25 mouse cellular contexts compared by ENCODE assay signal in genomic region chr6:31776841-31777240, GRCm38 (mm10).
DNase-seq lines count a peak whose midpoint lies in the region; ATAC-seq and TF ChIP-seq lines count a peak whose summit lies in the region.
"Had no signal": no experiment of that assay in that cellular context is flagged by ENCODE, and none has a peak within 500 bp of the region (broad histone marks: within the 10 kb centered on the region; RNA-seq: fewer than 3 reads in every experiment).

No protein-coding gene starts in this region.

- DNase-seq in ZHBTc4 (ENCODE audit: low read depth, low spot score): peak; percentile 70
- DNase-seq in limb, embryonic 10.5 days (ENCODE audit: low spot score): peak; percentile 12
- no peak for DNase-seq in urinary bladder, postnatal 10 days (ENCODE audit: low spot score)
- DNase-seq in cerebellum, postnatal 25 days: no peak
- DNase-seq: adrenal gland, adult 8-10 months; adrenal gland, postnatal 14 days; adrenal gland, postnatal 36 days; B cell, adult 2 months; cerebellum, adult 11 months; cerebellum, adult 18-20 months; cerebellum, adult 8-10 months; cerebellum, adult 9-11 months; cerebellum, postnatal 14 days; forebrain, postnatal 0 days had no signal

- H3K27me3 ChIP-seq in intestine, postnatal 0 days (replicated peaks; ENCODE audit: control insufficient read depth, insufficient read depth, low read length): no peaks in the 10 kb centered on the region
- H3K27me3 ChIP-seq in intestine, embryonic 15.5 days (replicated peaks): no peaks in the 10 kb centered on the region
- no peaks in the 10 kb centered on the region for H3K27me3 ChIP-seq in midbrain, embryonic 16.5 days (ENCODE audit: control insufficient read depth, insufficient read depth, low read depth, low read length)
- H3K27me3 ChIP-seq in midbrain, embryonic 15.5 days (replicated peaks): no peaks in the 10 kb centered on the region
- H3K27me3 ChIP-seq in limb, embryonic 10.5 days (ENCODE audit: low read depth, poor library complexity, severe bottlenecking): no peaks in the 10 kb centered on the region
- H3K27me3 ChIP-seq: embryonic facial prominence, embryonic 12.5 days; forebrain, embryonic 13.5 days; forebrain, embryonic 15.5 days had no signal

- no peak overlapping the region for H3K4me2 ChIP-seq in intestine, postnatal 0 days (replicated peaks; ENCODE audit: low read depth)
- H3K4me2 ChIP-seq in intestine, embryonic 15.5 days (replicated peaks): no peak overlapping the region
- no peak overlapping the region for H3K4me2 ChIP-seq in midbrain, embryonic 16.5 days (ENCODE audit: low read length)
- H3K4me2 ChIP-seq in midbrain, embryonic 15.5 days: no peak overlapping the region
- H3K4me2 ChIP-seq: embryonic facial prominence, embryonic 12.5 days; forebrain, embryonic 13.5 days; forebrain, embryonic 15.5 days had no signal

- H3K9me3 ChIP-seq in intestine, postnatal 0 days (ENCODE audit: control insufficient read depth): no peaks in the 10 kb centered on the region
- H3K9me3 ChIP-seq in intestine, embryonic 15.5 days: no peaks in the 10 kb centered on the region
- H3K9me3 ChIP-seq in midbrain, embryonic 16.5 days (replicated peaks; ENCODE audit: control insufficient read depth, low read length, poor library complexity, severe bottlenecking): peaks cover 4% of the 10 kb centered on the region; the same call in 1 of the 2 replicates
- no peaks in the 10 kb centered on the region for H3K9me3 ChIP-seq in midbrain, embryonic 15.5 days
- H3K9me3 ChIP-seq in limb, embryonic 10.5 days (replicated peaks): no peaks in the 10 kb centered on the region
- H3K9me3 ChIP-seq: embryonic facial prominence, embryonic 10.5 days; forebrain, embryonic 13.5 days; G1E had no signal

- H3K4me1 ChIP-seq in intestine, postnatal 0 days (replicated peaks; ENCODE audit: control insufficient read depth, insufficient read depth, low read length): no peaks in the 10 kb centered on the region
- no peaks in the 10 kb centered on the region for H3K4me1 ChIP-seq in intestine, embryonic 15.5 days (replicated peaks)
- peaks cover 2% of the 10 kb centered on the region; the same call in 1 of the 2 replicates for H3K4me1 ChIP-seq in midbrain, embryonic 16.5 days (ENCODE audit: control insufficient read depth, insufficient read depth, low read length)
- no peaks in the 10 kb centered on the region for H3K4me1 ChIP-seq in midbrain, embryonic 15.5 days
- H3K4me1 ChIP-seq in limb, embryonic 10.5 days: no peaks in the 10 kb centered on the region
- H3K4me1 ChIP-seq: embryonic facial prominence, embryonic 10.5 days; embryonic facial prominence, embryonic 12.5 days; forebrain, embryonic 13.5 days; forebrain, embryonic 15.5 days had no signal

- no peak for TF ChIP-seq CTCF in intestine, postnatal 0 days (IDR thresholded peaks at IDR 0.05; ENCODE audit: low read depth)

- no peak overlapping the region for H3K4me3 ChIP-seq in intestine, postnatal 0 days (ENCODE audit: low read depth, low read length)
- H3K4me3 ChIP-seq in intestine, embryonic 15.5 days (replicated peaks): no peak overlapping the region
- no peak overlapping the region for H3K4me3 ChIP-seq in midbrain, embryonic 16.5 days (ENCODE audit: low read depth, low read length)
- no peak overlapping the region for H3K4me3 ChIP-seq in midbrain, embryonic 15.5 days
- H3K4me3 ChIP-seq in limb, embryonic 10.5 days: no peak overlapping the region
- H3K4me3 ChIP-seq: embryonic facial prominence, embryonic 10.5 days; embryonic facial prominence, embryonic 12.5 days; forebrain, embryonic 13.5 days; forebrain, embryonic 15.5 days had no signal

- H3K36me3 ChIP-seq in intestine, postnatal 0 days (ENCODE audit: control insufficient read depth, insufficient read depth): no peaks in the 10 kb centered on the region
- H3K36me3 ChIP-seq in intestine, embryonic 15.5 days: no peaks in the 10 kb centered on the region
- no peaks in the 10 kb centered on the region for H3K36me3 ChIP-seq in midbrain, embryonic 16.5 days (ENCODE audit: control insufficient read depth, insufficient read depth, low read length)
- H3K36me3 ChIP-seq in midbrain, embryonic 15.5 days (replicated peaks): no peaks in the 10 kb centered on the region
- no peaks in the 10 kb centered on the region for H3K36me3 ChIP-seq in limb, embryonic 10.5 days
- H3K36me3 ChIP-seq: embryonic facial prominence, embryonic 10.5 days; embryonic facial prominence, embryonic 12.5 days; forebrain, embryonic 15.5 days; G1E had no signal

- H3K27ac ChIP-seq in intestine, postnatal 0 days (ENCODE audit: low read depth, low read length): no peak overlapping the region
- H3K27ac ChIP-seq in intestine, embryonic 15.5 days: no peak overlapping the region
- no peak overlapping the region for H3K27ac ChIP-seq in midbrain, embryonic 16.5 days (ENCODE audit: low read length)
- H3K27ac ChIP-seq in midbrain, embryonic 15.5 days: no peak overlapping the region
- H3K27ac ChIP-seq in limb, embryonic 10.5 days: no peak overlapping the region
- H3K27ac ChIP-seq: embryonic facial prominence, embryonic 10.5 days; embryonic facial prominence, embryonic 12.5 days; forebrain, embryonic 13.5 days; forebrain, embryonic 15.5 days had no signal

- H3K9ac ChIP-seq in intestine, postnatal 0 days (ENCODE audit: low read depth, low read length): no peak overlapping the region
- H3K9ac ChIP-seq in intestine, embryonic 15.5 days: no peak overlapping the region
- no peak overlapping the region for H3K9ac ChIP-seq in midbrain, embryonic 16.5 days (ENCODE audit: low read depth, low read length)
- no peak overlapping the region for H3K9ac ChIP-seq in midbrain, embryonic 15.5 days
- H3K9ac ChIP-seq: embryonic facial prominence, embryonic 12.5 days; forebrain, embryonic 13.5 days; forebrain, embryonic 15.5 days; forebrain, postnatal 0 days had no signal

- 0 out of 2 replicates have a peak, but pooled peaks have one; percentile 33 for ATAC-seq in intestine, postnatal 0 days
- no peak for ATAC-seq in intestine, embryonic 15.5 days
- 0 out of 2 replicates have a peak, but pooled peaks have one; percentile 32 for ATAC-seq in midbrain, embryonic 16.5 days
- ATAC-seq in midbrain, embryonic 15.5 days (replicated peaks): no peak
- ATAC-seq: CD4-positive, CD25-positive, alpha-beta regulatory T cell, adult 4 months; forebrain, embryonic 13.5 days; forebrain, embryonic 15.5 days; forebrain, postnatal 0 days; Patski had no signal

- WGBS in intestine, postnatal 0 days: 44% methylated on average over 3 of the region's 3 CpGs
- WGBS in intestine, embryonic 15.5 days: 43% methylated on average over 3 of the region's 3 CpGs
- 52% methylated on average over 3 of the region's 3 CpGs for WGBS in midbrain, embryonic 16.5 days
- WGBS in midbrain, embryonic 15.5 days: 65% methylated on average over 3 of the region's 3 CpGs
- WGBS in limb, embryonic 10.5 days: 77% methylated on average over 3 of the region's 3 CpGs

Comparison
In these comparisons a context has a peak if more than half of its experiments do, and no peak if none do; other contexts are left out.
1. ATAC-seq: peak in intestine, postnatal 0 days (single experiment) and midbrain, embryonic 16.5 days (single experiment); none in intestine, embryonic 15.5 days (single experiment) and midbrain, embryonic 15.5 days (single experiment).
2. DNase-seq: peak in ZHBTc4 (single experiment) and limb, embryonic 10.5 days (single experiment); none in urinary bladder, postnatal 10 days (single experiment) and cerebellum, postnatal 25 days (0 of 2).